Mouse (Mus musculus) lung, postnatal 0 days (tissue): ENCODE results near the gene Ppa1.

Source experiments
- CTCF ChIP-seq: IDR thresholded peaks from 2 replicates; pipeline ENCODE4 v1.5.1; 2016; ENCODE audit warnings: antibody characterized with exemption, mild to moderate bottlenecking
- EP300 ChIP-seq: IDR thresholded peaks from 2 replicates; pipeline ENCODE4 v1.6.1; 2016; ENCODE audit warnings: antibody characterized with exemption, mild to moderate bottlenecking, control low read depth

- TF ChIP-seq CTCF (no peak), EP300 (no peak)
These were observed 67.9 kb downstream of the Ppa1 start for GRCm38 (mm10) chr10:61715996-61716864.
